Mouse (Mus musculus) CH12.LX (cell line): ENCODE data around the gene Gls2.

Source experiments
- BHLHE40 ChIP-seq: IDR thresholded peaks from 2 replicates; pipeline ENCODE4 v1.6.1; 2011; ENCODE audit warnings: mild to moderate bottlenecking, low read depth, low read length, improper control_type of control experiment
- CTCF ChIP-seq, 2 experiments: IDR thresholded peaks in 1 of 2; conservative IDR thresholded peaks in 1 of 2; 2 replicates each; pipeline ENCODE4 v1.5.1; 2011 to 2012; ENCODE audit warnings: low read depth in 2 of 2, low read length in 2 of 2, improper control_type of control experiment in 1 of 2, inconsistent platforms in 1 of 2, mild to moderate bottlenecking in 1 of 2, moderate library complexity in 1 of 2
- JUN ChIP-seq: IDR thresholded peaks from 2 replicates; pipeline ENCODE4 v1.6.1; 2011; ENCODE audit warnings: low read depth, mild to moderate bottlenecking, low read length, improper control_type of control experiment, moderate library complexity; ENCODE audit not compliant: insufficient read depth
- JUND ChIP-seq: conservative IDR thresholded peaks from 2 replicates; pipeline ENCODE4 v1.6.1; 2011; ENCODE audit warnings: low read depth, low read length, improper control_type of control experiment
- MAFK ChIP-seq: IDR thresholded peaks from 2 replicates; pipeline ENCODE4 v1.6.1; 2011; ENCODE audit warnings: low read length, improper control_type of control experiment; ENCODE audit not compliant: insufficient replicate concordance
- MAX ChIP-seq: IDR thresholded peaks from 2 replicates; pipeline ENCODE4 v1.6.1; 2011; ENCODE audit warnings: low read length, improper control_type of control experiment
- MXI1 ChIP-seq: IDR thresholded peaks from 2 replicates; pipeline ENCODE4 v1.6.1; 2011; ENCODE audit warnings: mild to moderate bottlenecking, low read depth, low read length, improper control_type of control experiment
- MYC ChIP-seq: IDR thresholded peaks from 2 replicates; pipeline ENCODE4 v1.6.1; 2011; ENCODE audit warnings: low read depth, mild to moderate bottlenecking, improper control_type of control experiment, low read length
- NELFE ChIP-seq: IDR thresholded peaks from 2 replicates; pipeline ENCODE4 v1.6.1; 2011; ENCODE audit warnings: low read depth, low read length, improper control_type of control experiment
- RCOR1 ChIP-seq: conservative IDR thresholded peaks from 2 replicates; pipeline ENCODE4 v1.6.1; 2012; ENCODE audit warnings: low read depth, mild to moderate bottlenecking, inconsistent platforms, low read length, improper control_type of control experiment
- TBP ChIP-seq: conservative IDR thresholded peaks from 2 replicates; pipeline ENCODE4 v1.6.1; 2011; ENCODE audit warnings: low read depth, low read length, improper control_type of control experiment

- TF ChIP-seq MXI1 (no peak), CTCF (conservative IDR thresholded peaks at IDR 0.05 in 1 of 2, IDR thresholded peaks at IDR 0.05 in 1 of 2; ENCODE audit: low read depth in 2 of 2, low read length in 2 of 2) (no peak), TBP (no peak), JUN (no peak), MAFK (no peak), MYC (no peak), NELFE (no peak), MAX (no peak), RCOR1 (no peak), BHLHE40 (no peak), JUND (no peak)
These were observed 49.3 kb upstream of the Gls2 start for GRCm38 (mm10) chr10:128144961-128145360.
